Mouse (Mus musculus): ENCODE results near the gene Fam187b. TPM values are rescaled to one million over a fixed set of nuclear protein-coding genes. Genes with fewer than 3 reads are reported as not detected.
A peak's percentile ranks its signal among the peaks of the same experiment; 100 is the strongest.

Fam187b gene
- polyA plus RNA-seq, 1 experiment from 2014 or later = 0.97 TPM

DNA sequence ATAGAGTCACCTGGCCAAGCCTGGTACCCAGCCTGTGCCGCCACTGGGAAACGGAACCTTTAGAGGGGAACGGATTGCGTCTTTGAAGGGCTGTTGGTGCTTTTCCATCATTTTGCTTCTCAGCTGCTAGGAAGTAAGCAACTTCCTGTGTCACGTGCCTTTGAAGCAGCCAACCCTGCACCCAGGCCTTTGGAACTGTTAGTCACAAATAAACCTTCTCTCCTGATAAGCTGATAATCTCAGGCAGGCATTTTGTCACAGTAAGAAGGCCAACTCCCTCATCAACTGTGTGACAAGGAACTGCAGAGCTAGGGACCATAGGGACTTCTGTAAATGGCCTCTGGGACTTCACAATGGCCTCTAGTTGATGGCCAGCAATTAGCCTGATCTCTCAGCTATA, 18.6 kb downstream of the Fam187b start:
- Histone ChIP-seq H3K36me3 (no peaks in the 10 kb centered on the region), H3K4me2 (no peak overlapping the region), H3K27ac (no peak overlapping the region), H3K9me3 (no peaks in the 10 kb centered on the region), H3K4me3 (no peak overlapping the region), H3K27me3 (no peaks in the 10 kb centered on the region; the same call in 1 of the 2 replicates), H3K4me1 (replicated peaks) (no peaks in the 10 kb centered on the region), H3K9ac (no peak overlapping the region)
- 79% methylated on average over 5 of the region's 5 CpGs for WGBS
- no peak for ATAC-seq (ENCODE audit: low FRiP score)

DNA sequence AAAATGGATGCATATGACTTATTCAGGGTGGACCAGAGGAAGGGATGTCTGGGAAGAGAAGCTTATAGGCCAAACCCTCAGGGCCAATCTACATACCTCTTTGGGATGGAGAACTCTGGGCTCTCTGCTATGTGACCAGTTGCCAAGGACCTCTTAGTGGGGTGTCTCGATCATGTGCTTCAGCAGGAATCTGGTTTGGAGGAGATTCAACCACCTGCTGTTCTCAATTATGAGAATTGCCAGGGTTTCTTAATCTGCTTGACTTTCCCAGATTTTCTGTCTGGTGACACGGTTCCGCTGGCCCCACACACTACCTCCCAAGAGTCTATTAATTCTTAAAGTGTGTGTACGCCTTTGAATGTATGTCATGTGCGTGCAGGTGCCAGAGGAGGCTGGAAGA, 20.4 kb downstream of the Fam187b start:
- Histone ChIP-seq H3K4me2 (no peak overlapping the region), H3K36me3 (no peaks in the 10 kb centered on the region), H3K9ac (no peak overlapping the region), H3K4me1 (replicated peaks) (no peaks in the 10 kb centered on the region), H3K27me3 (no peaks in the 10 kb centered on the region; the same call in 1 of the 2 replicates), H3K9me3 (no peaks in the 10 kb centered on the region), H3K4me3 (no peak overlapping the region), H3K27ac (no peak overlapping the region)
- 86% methylated on average over 5 of the region's 5 CpGs for WGBS
- no peak for ATAC-seq (ENCODE audit: low FRiP score)

DNA sequence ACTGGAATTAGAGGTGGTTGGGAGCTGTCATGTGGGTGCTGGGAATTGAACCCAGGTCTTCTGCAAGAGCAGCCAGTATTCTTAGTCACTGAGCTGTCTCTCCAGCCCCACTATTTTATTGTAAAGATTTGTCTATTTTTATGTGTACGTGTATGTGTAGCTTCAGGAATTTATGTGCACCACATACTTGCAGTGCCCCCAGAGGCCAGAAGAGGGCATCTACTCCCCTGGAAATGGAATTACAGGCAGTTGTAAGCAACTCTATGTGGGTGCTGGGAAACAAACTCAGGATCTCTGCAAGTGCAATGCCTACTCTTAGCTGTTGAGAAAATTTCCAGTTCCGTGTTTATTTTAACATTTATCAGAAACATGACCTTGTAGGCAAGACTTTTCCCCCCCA, 22.9 kb downstream of the Fam187b start:
- Histone ChIP-seq H3K36me3 (no peaks in the 10 kb centered on the region), H3K27ac (no peak overlapping the region), H3K27me3 (no peaks in the 10 kb centered on the region), H3K4me3 (no peak overlapping the region), H3K9ac (no peak overlapping the region), H3K4me2 (no peak overlapping the region), H3K9me3 (no peaks in the 10 kb centered on the region), H3K4me1 (replicated peaks) (peaks cover 7% of the 10 kb centered on the region; the same call in 1 of the 2 replicates)
- ATAC-seq (ENCODE audit: low FRiP score) = no peak
- WGBS = 97% methylated on average over 2 of the region's 2 CpGs

DNA sequence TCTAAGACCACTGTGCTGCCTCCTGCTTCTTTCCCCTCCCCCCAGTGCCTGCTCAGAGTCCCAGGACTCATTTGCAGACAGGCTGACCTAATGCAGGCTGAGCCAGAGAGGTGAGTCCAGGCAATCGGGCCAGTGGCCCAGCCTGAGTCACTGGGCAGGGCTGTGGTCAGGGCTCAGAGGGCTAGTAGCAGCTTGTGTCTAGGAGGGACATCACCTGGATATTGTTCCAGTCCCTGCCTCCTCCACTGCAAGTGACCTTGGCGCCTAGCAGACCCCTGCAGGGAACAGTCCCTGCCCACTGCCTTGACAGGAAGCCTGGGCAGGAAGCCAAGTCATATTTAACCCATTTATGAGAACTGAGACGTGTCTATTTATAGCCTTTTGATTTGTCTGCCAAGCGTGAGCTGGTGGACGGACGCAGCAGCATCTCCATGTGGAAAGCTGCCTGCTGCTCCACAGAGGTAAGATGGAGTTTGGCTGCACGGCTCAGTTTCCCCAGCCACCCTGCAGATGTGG, 27.0 kb downstream of the Fam187b start:
- no peaks in the 10 kb centered on the region for H3K9me3 ChIP-seq
- peaks cover 7% of the 10 kb centered on the region; the same call in 1 of the 2 replicates for H3K4me1 ChIP-seq (replicated peaks)
- no peaks in the 10 kb centered on the region for H3K27me3 ChIP-seq
- H3K4me2 ChIP-seq = no peak overlapping the region
- ATAC-seq (ENCODE audit: low FRiP score) = no peak
- WGBS = 50% methylated on average over 7 of the region's 7 CpGs
- no peaks in the 10 kb centered on the region for H3K36me3 ChIP-seq
- H3K27ac ChIP-seq = no peak overlapping the region
- no peak overlapping the region for H3K9ac ChIP-seq
- H3K4me3 ChIP-seq = no peak overlapping the region

DNA sequence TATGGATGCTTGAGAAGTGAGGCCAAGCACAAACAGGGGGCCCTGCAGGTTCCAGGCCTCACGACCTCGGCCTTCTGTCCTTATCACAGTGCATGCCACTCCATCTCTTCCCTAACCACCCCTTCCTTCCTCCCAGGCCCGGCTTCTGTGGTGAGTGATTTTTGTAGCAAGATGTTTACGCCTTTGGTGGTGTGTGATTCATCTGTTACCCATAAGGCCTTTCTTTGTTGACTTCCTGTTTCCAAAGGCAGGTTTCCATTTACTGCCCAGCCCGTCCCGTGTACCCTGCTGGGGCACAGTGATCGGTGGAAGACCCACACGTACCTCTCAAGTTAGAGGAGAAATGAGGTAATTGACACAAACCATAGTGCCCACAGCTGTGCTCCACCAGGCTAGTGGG, 29.1 kb downstream of the Fam187b start:
- ATAC-seq (ENCODE audit: low FRiP score) = no peak
- WGBS = 83% methylated on average over 8 of the region's 8 CpGs
- no peaks in the 10 kb centered on the region for H3K27me3 ChIP-seq
- peaks cover 7% of the 10 kb centered on the region; the same call in 1 of the 2 replicates for H3K4me1 ChIP-seq (replicated peaks)
- H3K36me3 ChIP-seq = no peaks in the 10 kb centered on the region
- H3K9me3 ChIP-seq = no peaks in the 10 kb centered on the region
- no peak overlapping the region for H3K27ac ChIP-seq
- H3K4me3 ChIP-seq = no peak overlapping the region
- no peak overlapping the region for H3K9ac ChIP-seq
- no peak overlapping the region for H3K4me2 ChIP-seq

DNA sequence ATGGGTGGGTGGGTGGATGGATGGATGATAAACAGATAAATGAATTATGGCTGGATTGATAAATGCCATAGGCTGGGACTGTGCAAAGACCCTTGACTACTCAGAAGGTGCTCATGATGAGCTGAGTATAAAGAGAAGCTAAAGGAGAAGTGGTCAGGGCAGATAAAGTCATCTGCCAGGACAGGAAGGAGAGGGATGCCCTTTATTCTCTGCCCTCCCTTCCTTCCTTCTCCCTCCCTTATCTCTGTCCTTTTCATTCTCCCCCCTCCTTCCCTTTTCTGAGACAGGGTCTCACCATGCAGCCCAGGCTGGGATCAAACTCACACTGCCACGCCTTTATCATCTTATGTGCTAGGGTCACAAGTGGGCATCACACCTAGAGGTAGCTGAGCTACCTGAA, 34.2 kb downstream of the Fam187b start:
- no peak for ATAC-seq (ENCODE audit: low FRiP score)
- no peak overlapping the region for H3K9ac ChIP-seq
- no peaks in the 10 kb centered on the region for H3K27me3 ChIP-seq
- H3K9me3 ChIP-seq = no peaks in the 10 kb centered on the region
- H3K27ac ChIP-seq = no peak overlapping the region
- no peaks in the 10 kb centered on the region for H3K4me1 ChIP-seq (replicated peaks)
- H3K4me2 ChIP-seq = no peak overlapping the region
- WGBS = 100% methylated on average over 1 of the region's 1 CpGs
- H3K36me3 ChIP-seq = no peaks in the 10 kb centered on the region
- H3K4me3 ChIP-seq = no peak overlapping the region

DNA sequence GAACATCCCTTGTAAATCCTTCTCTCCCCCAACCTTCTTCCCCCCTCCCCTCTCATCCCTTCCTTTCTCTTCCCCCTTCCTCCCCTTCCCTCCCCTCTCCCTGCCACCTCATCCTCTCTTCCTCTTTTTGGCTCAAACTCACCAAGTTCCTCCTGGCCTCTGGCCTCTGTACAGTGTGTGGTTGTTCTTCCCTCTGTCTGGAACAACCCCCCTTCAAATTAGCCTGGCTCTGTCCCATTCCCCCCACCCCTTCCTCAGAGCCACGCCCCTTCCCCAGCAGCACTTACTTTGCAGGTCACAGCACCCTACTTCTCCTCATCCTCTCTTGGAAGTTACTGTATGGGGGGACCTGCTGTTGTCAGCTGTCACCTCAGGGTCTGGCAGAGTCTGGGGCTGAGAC, 34.6 kb downstream of the Fam187b start:
- no peaks in the 10 kb centered on the region for H3K4me1 ChIP-seq (replicated peaks)
- no peaks in the 10 kb centered on the region for H3K36me3 ChIP-seq
- WGBS = 83% methylated on average over 1 of the region's 1 CpGs
- H3K4me2 ChIP-seq = no peak overlapping the region
- H3K27me3 ChIP-seq = no peaks in the 10 kb centered on the region
- H3K9me3 ChIP-seq = no peaks in the 10 kb centered on the region
- no peak for ATAC-seq (ENCODE audit: low FRiP score)
- H3K27ac ChIP-seq = no peak overlapping the region
- no peak overlapping the region for H3K4me3 ChIP-seq
- H3K9ac ChIP-seq = no peak overlapping the region

DNA sequence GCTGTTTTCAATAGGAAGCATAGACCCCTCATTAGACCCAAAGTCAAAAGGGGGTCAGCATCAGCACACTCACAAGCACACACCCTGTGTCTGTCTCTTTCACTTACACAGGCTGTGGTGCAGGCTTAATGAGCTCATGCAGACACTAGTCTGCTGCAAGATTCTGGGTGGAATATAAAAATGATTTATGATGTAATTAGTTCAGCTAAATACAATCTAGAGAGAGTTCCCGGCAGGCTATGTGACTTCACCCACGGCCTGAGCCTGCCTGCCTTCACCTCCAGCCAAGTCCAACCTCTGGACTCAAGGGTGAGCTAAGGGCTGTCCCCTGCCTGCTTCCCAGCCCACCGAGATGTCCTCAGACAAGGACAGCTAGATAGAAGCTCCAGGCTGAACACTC, 35.3 kb downstream of the Fam187b start:
- Histone ChIP-seq H3K27ac (no peak overlapping the region), H3K9me3 (no peaks in the 10 kb centered on the region), H3K4me1 (replicated peaks) (no peaks in the 10 kb centered on the region), H3K4me2 (no peak overlapping the region), H3K4me3 (no peak overlapping the region), H3K27me3 (no peaks in the 10 kb centered on the region), H3K9ac (no peak overlapping the region), H3K36me3 (no peaks in the 10 kb centered on the region)
- ATAC-seq (ENCODE audit: low FRiP score) = no peak
- 61% methylated on average over 3 of the region's 3 CpGs for WGBS

DNA sequence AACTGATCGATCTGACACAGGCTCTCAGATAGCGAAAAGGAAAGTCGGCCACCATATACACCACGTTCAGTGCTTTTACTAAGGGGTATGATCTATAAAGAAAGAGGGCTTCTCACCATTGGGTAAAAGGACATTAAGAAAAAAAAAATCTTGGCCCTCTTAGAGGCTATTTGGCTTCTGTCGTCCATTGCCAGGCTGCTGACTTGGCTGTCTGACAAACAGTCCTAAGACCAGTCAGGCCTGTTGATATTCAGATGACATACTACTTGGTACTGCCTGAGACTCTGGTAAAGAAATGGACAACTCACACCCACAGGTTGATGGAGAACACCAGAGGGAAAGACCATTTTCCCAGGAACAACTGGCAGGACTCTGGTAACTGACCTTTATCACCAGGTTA, 39.4 kb downstream of the Fam187b start:
- Histone ChIP-seq H3K9me3 (no peaks in the 10 kb centered on the region), H3K4me1 (replicated peaks) (peaks cover 12% of the 10 kb centered on the region), H3K4me2 (no peak overlapping the region), H3K27ac (no peak overlapping the region), H3K27me3 (no peaks in the 10 kb centered on the region), H3K4me3 (no peak overlapping the region), H3K9ac (no peak overlapping the region), H3K36me3 (no peaks in the 10 kb centered on the region)
- WGBS = 81% methylated on average over 5 of the region's 5 CpGs
- ATAC-seq (ENCODE audit: low FRiP score) = no peak

DNA sequence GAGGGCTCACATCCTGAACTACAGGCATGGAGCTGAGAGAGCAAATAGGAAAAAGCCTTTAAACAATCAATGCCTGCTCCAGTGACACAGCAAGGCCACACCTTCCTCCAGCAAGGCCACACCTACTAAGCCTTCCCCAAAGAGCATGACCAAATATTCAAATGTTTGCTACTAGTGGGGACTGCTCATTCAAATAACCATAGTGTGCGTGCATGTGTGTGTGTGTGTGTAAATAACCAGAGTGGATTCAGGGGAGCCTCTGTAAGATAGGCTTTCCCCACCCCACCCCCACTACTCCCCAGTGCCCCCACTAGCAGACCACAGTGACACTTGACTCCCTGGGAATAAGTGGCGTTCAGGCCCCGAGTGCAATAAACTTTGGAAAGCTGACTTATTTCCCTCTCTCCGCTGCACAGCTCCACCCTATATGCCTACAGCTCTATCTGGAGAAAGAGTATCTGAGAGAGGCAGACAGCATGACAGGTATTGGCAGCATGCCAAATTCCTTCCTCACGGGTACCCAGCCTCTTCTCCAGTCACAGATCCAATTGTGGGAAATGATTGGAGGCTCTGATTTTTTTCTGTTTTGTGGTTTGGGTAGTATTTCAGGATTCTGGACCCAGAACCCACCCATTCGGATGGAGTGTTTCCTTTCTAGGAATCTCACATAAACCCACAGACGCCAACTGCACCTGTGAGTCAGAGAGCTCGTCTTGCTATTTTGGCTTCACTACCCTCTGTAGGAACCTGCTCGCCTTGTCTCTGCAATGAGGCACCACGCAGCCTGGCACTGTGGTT, 43.7 kb downstream of the Fam187b start:
- WGBS = 65% methylated on average over 10 of the region's 10 CpGs
- ATAC-seq (ENCODE audit: low FRiP score) = 0 out of 2 replicates have a peak, but pooled peaks have one; percentile 13
- H3K9ac ChIP-seq = no peak overlapping the region
- H3K27me3 ChIP-seq = no peaks in the 10 kb centered on the region
- H3K4me2 ChIP-seq = no peak overlapping the region
- no peak overlapping the region for H3K27ac ChIP-seq
- H3K4me3 ChIP-seq = no peak overlapping the region
- no peaks in the 10 kb centered on the region for H3K36me3 ChIP-seq
- no peaks in the 10 kb centered on the region for H3K9me3 ChIP-seq
- H3K4me1 ChIP-seq (replicated peaks) = peaks cover 12% of the 10 kb centered on the region

DNA sequence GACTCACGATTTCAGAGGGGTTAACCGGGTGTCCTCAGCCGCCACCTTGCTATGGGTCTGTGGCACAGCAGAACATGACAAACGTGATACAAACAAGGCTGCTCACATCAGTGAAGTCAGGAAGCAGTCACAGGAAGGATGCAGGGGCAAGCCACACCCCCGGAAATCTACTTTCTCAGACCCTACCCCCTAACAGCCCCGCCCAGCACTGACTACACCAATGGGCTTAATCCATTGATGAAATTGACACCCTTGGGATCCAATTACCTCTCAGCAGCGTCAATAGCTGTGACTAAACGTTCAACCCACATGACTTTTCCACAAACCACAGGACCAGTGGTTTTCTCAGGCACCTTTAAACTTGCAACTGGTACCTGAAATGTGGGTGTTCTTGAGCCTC, 55.0 kb downstream of the Fam187b start:
- no peak overlapping the region for H3K27ac ChIP-seq
- H3K4me3 ChIP-seq = no peak overlapping the region
- ATAC-seq (ENCODE audit: low FRiP score) = no peak
- H3K9me3 ChIP-seq = no peaks in the 10 kb centered on the region
- H3K36me3 ChIP-seq = no peaks in the 10 kb centered on the region
- WGBS = 78% methylated on average over 8 of the region's 8 CpGs
- no peak overlapping the region for H3K9ac ChIP-seq
- H3K27me3 ChIP-seq = no peaks in the 10 kb centered on the region
- H3K4me1 ChIP-seq (replicated peaks) = no peaks in the 10 kb centered on the region
- no peak overlapping the region for H3K4me2 ChIP-seq

DNA sequence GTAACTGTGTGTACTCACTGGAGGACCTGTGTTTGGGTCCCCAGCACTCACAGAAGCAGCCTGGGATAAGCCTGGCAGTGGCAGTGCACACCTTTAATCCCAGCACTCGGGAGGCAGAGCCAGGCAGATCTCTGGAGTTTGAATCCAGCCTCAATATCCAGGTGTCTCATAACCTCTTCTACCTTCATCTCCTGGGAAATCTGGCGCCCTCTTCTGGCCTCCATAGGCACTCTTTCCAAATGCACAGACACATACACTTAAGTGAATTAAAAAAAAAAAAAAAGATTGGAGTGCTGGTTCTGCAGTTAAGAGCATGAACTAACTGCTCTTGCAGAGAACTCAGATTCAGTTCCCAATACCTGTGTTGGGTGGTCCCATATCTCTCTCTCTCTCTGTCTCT, 57.1 kb downstream of the Fam187b start:
- Histone ChIP-seq H3K36me3 (no peaks in the 10 kb centered on the region), H3K4me3 (no peak overlapping the region), H3K9me3 (no peaks in the 10 kb centered on the region), H3K4me1 (replicated peaks) (no peaks in the 10 kb centered on the region), H3K27ac (no peak overlapping the region), H3K4me2 (no peak overlapping the region), H3K9ac (no peak overlapping the region), H3K27me3 (no peaks in the 10 kb centered on the region)
- ATAC-seq (ENCODE audit: low FRiP score) = no peak
- 71% methylated on average over 2 of the region's 2 CpGs for WGBS

DNA sequence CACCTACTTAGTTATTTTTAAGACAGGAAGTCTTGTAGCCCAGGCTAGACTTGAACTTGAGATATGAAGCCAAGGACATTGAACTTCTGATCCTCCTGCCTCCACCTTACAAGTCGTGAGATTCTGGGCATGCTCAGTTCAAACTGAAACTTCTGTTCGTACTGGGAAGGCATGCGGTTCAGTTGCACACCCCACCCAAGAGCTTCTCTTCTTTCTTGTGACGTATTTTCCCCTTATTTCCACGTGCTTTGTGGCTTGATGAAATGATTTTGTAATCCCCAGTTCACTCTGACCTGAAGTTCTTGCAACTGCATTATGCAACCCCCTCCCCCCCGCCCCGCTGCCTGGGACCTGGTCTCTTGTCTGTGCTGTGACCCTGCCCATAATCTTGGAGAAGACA, 58.1 kb downstream of the Fam187b start:
- Histone ChIP-seq H3K4me1 (replicated peaks) (no peaks in the 10 kb centered on the region), H3K27ac (no peak overlapping the region), H3K4me2 (no peak overlapping the region), H3K4me3 (no peak overlapping the region), H3K9me3 (no peaks in the 10 kb centered on the region), H3K27me3 (no peaks in the 10 kb centered on the region), H3K9ac (no peak overlapping the region), H3K36me3 (no peaks in the 10 kb centered on the region)
- ATAC-seq (ENCODE audit: low FRiP score) = no peak
- WGBS = 87% methylated on average over 7 of the region's 7 CpGs

Measured in hindbrain, embryonic 13.5 days (tissue).